Mouse (Mus musculus) stomach, adult 2 months (tissue): ENCODE measurements around the gene Cds1. TPM values are rescaled to one million over a fixed set of nuclear protein-coding genes. Genes with fewer than 3 reads are reported as not detected.

ENCODE experiments used
- polyA plus RNA-seq: library from polyadenylated mRNA; depleted of rRNA; stranded (reverse); fragments of >200 nt; gene quantifications from 2 replicates; pipeline ENCODE4 v1.2.3, GENCODE M21; 2012; rRNA removed

Cds1 gene
- 15.6 and 17.0 TPM in 2 replicates for polyA plus RNA-seq

DNA sequence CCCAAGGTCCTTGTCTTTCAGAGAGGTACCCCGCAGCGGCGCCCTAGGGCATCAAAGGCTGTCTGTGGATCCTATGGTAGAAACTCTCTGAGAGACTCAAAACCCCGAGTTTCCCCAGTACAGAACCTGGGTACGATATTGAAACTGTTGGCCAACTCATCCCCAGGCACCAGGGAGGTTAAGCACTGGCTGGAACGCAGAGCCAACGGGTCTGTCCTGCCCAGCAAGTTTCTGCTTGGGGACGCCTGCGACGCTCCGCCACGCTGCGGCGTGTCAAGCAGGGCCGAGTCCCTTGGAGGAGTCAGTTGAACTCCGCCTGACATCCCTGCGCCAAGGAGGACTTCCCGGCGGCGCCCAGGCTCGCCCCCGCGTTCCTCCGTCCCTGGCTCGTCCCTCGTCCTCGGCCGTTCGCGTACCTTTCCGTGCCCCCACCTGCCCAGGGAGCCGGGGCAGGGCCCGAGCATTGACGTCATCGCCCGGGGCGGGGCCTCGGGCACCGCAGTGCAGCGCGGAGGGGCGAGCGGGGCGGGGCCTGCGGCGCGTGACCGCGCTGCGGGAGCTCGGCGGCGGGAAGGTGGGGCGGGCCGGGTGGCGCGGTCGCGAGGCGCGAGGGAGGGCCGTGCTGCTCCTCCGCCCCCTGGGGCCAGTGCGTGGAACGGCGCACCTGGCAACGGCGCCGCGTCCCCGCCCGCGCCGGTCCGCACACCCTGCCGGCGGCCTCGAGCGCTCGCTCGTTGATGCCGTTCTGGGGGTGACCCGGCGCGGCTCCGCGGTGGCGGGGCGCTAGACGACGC, at the start of gene Cds1:
Cds1 (plus strand) TSS at position 577 of the 794 bp plus-strand sequence.

Other genes with a start within 250 kb of the Cds1 start
- 1.8 and 3.2 TPM in 2 replicates for gene Nkx6-1, start 100.1 kb upstream of the Cds1 start, polyA plus RNA-seq